Mouse (Mus musculus) small intestine, adult 2 months (tissue): ENCODE measurements around the gene Pdcd1lg2.

Source experiments
- CTCF ChIP-seq: fragments of 200-500 bp; IDR thresholded peaks from 2 replicates; pipeline ENCODE4 v1.5.1; 2012; ENCODE audit warnings: low read depth, mild to moderate bottlenecking, control low read depth, inconsistent platforms, low read length, moderate library complexity, mixed read lengths; ENCODE audit not compliant: insufficient replicate concordance, insufficient read length; ENCODE audit errors: extremely low read depth
- POLR2A ChIP-seq: fragments of 200-500 bp; IDR thresholded peaks from 2 replicates; pipeline ENCODE4 v1.6.1; 2012; ENCODE audit warnings: low read depth, mild to moderate bottlenecking, control low read depth, inconsistent platforms, low read length, moderate library complexity

DNA sequence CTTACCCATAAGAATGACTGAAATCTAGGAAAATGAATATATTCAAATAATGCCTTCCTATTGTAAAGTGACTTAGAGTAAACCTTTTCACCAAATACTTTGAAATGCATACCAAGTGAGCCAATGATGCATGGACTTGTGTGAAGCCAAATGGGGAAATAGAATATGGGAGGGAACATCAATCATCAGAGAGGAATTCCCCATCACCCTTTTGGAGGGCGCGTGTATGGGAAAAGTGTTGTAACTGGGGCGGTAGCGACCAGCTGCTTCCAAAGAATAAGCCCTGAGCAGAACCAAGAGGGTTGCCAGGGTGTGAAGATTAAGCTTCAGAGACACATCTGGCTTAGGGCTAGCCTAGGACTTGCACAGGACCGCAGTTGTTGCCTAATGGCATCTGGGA, 27.4 kb upstream of the Pdcd1lg2 start:
- TF ChIP-seq CTCF (no peak), POLR2A (no peak)
